Mouse (Mus musculus): ENCODE data around the gene Rplp1. TPM values are rescaled to one million over a fixed set of nuclear protein-coding genes. Genes with fewer than 3 reads are reported as not detected.

Rplp1 gene
- 2,962 and 2,986 TPM in 2 replicates for polyA plus RNA-seq (2012; ENCODE audit: insufficient read depth, insufficient read length, missing spikeins)

DNA sequence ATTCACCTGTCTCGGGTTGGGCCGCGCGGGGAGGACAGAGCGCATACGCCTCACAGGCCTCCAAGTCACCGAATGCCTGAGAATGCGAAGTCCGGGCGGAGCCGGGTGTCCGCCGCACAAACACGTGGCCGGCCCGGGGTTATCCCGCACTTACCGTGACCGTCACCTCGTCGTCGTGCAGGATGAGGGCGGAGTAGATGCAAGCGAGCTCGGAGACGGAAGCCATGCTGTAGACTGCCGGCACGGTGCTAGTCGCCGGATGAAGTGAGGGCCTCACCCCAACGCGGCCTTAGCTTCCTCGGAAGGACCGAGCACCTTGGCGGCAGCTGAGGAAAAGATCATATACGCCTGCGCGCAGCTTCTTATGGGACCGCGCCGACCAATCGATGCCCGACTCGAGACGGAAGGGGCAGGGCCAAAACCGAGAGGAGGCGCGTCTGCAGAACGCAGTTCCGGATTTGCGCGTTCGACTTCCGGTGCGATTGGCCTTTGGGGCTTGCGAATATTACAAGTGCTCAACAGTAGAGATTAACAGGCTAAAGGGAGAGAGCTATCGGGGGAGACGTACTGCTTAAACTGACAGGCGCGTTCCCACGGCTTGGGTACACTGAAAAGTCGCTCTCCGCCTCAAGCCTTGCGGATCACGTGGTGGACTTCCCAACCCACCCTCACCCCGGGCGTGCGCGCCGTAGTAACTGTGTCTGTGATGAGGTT lies at the start of gene Rplp1:
Rplp1 (minus strand) TSS at position 340 of the 714 bp plus-strand sequence.
- TF ChIP-seq CTCF (IDR thresholded peaks at IDR 0.05; ENCODE audit: low read depth, low read length): no peak
- TF ChIP-seq POLR2A (IDR thresholded peaks at IDR 0.05; ENCODE audit: borderline replicate concordance, low read depth, low read length): 0 out of 2 replicates have a peak, but pooled peaks have one; percentile 41
- Histone ChIP-seq H3K4me3 (ENCODE audit: insufficient read depth, low read length) (peak within 1 kb of the TSS; percentile 96), H3K4me1 (ENCODE audit: control insufficient read depth, insufficient read depth, low read length) (peaks cover 2% of the 10 kb centered on the region), H3K27ac (ENCODE audit: insufficient read depth, low read depth, low read length) (peak within 1 kb of the TSS; percentile 95)

DNA sequence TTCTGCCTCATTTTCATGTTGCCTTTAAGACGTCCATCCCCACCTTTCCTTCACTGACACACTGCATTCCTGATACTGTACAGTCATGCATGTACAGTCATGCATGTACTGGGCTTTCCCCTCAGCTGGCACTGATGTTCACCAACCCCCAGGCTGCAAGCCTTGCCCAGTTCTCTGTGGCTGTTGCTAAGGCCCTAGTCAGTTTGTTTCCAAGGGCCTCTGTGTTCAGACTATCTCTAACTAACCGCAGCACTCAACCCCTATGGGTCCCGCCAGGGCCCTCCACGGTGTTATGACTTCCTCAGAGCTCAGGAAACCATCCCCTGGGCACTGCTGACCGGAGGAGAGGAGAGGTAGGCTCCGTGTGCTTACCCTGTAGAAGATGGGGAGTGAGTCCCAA lies 49.0 kb upstream of the Rplp1 start:
- Histone ChIP-seq H3K27ac (ENCODE audit: insufficient read depth, low read depth, low read length) (no peak overlapping the region), H3K4me1 (ENCODE audit: control insufficient read depth, insufficient read depth, low read length) (peaks cover 62% of the 10 kb centered on the region), H3K4me3 (ENCODE audit: insufficient read depth, low read length) (no peak overlapping the region)
- TF ChIP-seq POLR2A (IDR thresholded peaks at IDR 0.05; ENCODE audit: borderline replicate concordance, low read depth, low read length) (no peak), CTCF (IDR thresholded peaks at IDR 0.05; ENCODE audit: low read depth, low read length) (no peak)

DNA sequence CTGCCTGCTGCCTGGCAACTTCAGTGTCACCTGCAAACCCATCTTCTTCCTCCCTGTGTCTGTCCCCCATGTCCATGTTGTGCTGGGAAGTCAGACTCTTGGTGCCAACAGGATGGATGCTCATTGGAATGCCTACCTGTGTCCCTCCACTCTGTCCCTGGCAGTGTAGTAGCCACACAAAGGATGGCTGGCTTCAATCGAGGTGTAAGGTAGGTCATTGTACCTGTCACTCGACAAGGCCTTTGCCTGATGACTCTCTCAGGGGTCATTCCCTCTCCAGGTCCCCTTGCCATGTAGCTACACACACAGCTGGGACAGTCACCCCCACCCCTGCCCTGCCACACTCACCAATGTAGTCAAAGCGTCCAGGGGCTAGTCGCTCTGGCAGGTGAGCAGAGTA lies 46.8 kb upstream of the Rplp1 start:
- Histone ChIP-seq H3K27ac (ENCODE audit: insufficient read depth, low read depth, low read length) (peak overlapping the region; percentile 17), H3K4me3 (ENCODE audit: insufficient read depth, low read length) (no peak overlapping the region), H3K4me1 (ENCODE audit: control insufficient read depth, insufficient read depth, low read length) (peaks cover 47% of the 10 kb centered on the region)
- no peak for TF ChIP-seq CTCF (IDR thresholded peaks at IDR 0.05; ENCODE audit: low read depth, low read length)
- TF ChIP-seq POLR2A (IDR thresholded peaks at IDR 0.05; ENCODE audit: borderline replicate concordance, low read depth, low read length): no peak

DNA sequence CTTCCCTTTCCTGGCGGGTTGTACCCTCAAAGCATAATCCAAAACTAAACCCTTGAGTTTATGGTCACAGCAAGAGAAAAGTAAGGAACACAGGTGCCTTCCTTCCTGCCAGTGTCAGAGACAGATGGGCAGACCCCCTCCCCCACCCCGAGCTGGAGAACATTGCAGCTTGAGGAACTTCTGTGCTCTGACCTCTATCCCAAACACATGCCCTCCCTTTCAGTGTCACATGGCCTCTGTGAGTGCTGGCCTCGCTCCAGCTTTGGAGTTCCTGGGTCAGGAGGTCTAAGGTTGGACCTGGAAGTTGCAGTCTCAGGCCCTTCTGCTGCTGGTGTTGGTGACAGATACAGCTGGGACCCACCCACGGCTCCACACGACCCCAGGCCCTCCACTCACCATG lies 46.4 kb upstream of the Rplp1 start:
- Histone ChIP-seq H3K27ac (ENCODE audit: insufficient read depth, low read depth, low read length) (peak overlapping the region; percentile 53), H3K4me3 (ENCODE audit: insufficient read depth, low read length) (no peak overlapping the region), H3K4me1 (ENCODE audit: control insufficient read depth, insufficient read depth, low read length) (peaks cover 43% of the 10 kb centered on the region)
- TF ChIP-seq POLR2A (IDR thresholded peaks at IDR 0.05; ENCODE audit: borderline replicate concordance, low read depth, low read length) (no peak), CTCF (IDR thresholded peaks at IDR 0.05; ENCODE audit: low read depth, low read length) (no peak)

DNA sequence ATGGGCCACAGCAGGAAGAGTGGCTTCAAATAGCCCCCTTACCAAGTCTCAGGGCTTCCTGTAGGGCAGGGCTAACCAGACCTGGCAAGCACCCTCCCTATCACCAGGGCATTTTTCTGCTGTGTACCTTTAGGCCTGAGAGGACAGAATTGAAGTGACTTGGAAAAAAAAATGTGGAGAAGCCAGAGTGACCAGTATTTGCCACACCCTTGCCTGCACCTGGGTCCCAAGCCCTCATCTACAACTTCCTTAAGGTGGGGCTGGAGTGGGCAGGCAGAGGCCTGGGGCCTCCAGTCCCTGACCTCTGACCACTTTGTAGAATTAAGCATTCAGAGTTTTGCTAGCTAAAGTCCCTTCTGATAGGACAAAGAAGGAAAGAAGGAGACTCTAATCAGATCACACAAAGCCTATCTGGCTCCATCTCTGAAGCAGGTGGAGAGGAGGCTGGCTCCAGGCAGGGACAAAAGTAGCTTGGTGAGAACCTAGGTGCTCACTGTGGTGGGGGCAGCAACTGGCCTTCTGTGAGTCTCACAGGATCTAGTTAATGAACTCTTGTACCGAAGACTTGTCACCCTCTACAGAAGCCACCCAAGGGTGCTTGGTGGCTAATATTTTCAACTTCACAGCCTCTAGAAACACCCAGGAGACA lies 45.7 kb upstream of the Rplp1 start:
- no peak for TF ChIP-seq CTCF (IDR thresholded peaks at IDR 0.05; ENCODE audit: low read depth, low read length)
- TF ChIP-seq POLR2A (IDR thresholded peaks at IDR 0.05; ENCODE audit: borderline replicate concordance, low read depth, low read length): no peak
- no peak overlapping the region for H3K4me3 ChIP-seq (ENCODE audit: insufficient read depth, low read length)
- peaks cover 41% of the 10 kb centered on the region for H3K4me1 ChIP-seq (ENCODE audit: control insufficient read depth, insufficient read depth, low read length)
- peak overlapping the region; percentile 53 for H3K27ac ChIP-seq (ENCODE audit: insufficient read depth, low read depth, low read length)

DNA sequence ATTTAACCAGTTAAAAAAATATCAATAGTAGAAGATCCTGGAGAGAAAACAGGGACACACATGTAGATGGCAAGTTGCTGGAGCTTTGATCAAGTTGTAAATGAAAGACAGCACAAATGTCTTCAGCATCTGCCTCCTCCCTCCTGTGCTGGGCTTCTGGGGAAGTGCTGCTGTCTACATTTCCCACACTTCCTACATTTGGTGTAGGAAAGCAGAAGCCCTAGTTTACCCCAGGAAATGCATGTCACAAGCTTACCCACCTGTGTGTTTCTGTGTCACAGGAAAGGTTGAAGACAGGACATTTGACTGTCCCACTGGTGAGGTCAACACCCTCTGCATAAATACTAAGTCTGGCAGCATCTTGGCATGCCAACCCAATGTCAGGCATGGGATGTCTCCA lies 40.4 kb upstream of the Rplp1 start:
- Histone ChIP-seq H3K4me1 (ENCODE audit: control insufficient read depth, insufficient read depth, low read length) (peaks cover 12% of the 10 kb centered on the region), H3K4me3 (ENCODE audit: insufficient read depth, low read length) (no peak overlapping the region), H3K27ac (ENCODE audit: insufficient read depth, low read depth, low read length) (no peak overlapping the region)
- no peak for TF ChIP-seq CTCF (IDR thresholded peaks at IDR 0.05; ENCODE audit: low read depth, low read length)
- no peak for TF ChIP-seq POLR2A (IDR thresholded peaks at IDR 0.05; ENCODE audit: borderline replicate concordance, low read depth, low read length)

DNA sequence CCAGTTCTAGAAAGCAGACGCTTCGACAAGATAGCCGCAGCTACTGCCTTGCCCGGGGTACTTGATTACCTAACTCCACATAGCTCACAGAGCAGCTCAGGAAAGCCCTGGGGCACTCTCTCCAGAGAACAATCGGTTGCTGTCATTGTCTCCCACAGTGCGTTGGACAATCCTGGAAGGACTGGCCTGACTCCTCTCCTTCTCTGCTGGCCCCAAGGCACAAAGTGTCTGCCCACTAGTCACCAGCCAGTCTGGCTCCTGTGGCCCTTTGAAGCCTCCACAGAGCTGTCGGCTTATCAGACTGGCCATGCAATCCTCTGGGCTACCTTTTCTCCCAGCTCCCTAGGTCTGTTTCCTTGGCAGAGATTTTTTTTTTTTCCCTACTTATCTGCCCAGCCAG lies 37.9 kb upstream of the Rplp1 start:
- TF ChIP-seq POLR2A (IDR thresholded peaks at IDR 0.05; ENCODE audit: borderline replicate concordance, low read depth, low read length): no peak
- no peak for TF ChIP-seq CTCF (IDR thresholded peaks at IDR 0.05; ENCODE audit: low read depth, low read length)
- Histone ChIP-seq H3K4me3 (ENCODE audit: insufficient read depth, low read length) (no peak overlapping the region), H3K4me1 (ENCODE audit: control insufficient read depth, insufficient read depth, low read length) (peaks cover 17% of the 10 kb centered on the region), H3K27ac (ENCODE audit: insufficient read depth, low read depth, low read length) (no peak overlapping the region)

DNA sequence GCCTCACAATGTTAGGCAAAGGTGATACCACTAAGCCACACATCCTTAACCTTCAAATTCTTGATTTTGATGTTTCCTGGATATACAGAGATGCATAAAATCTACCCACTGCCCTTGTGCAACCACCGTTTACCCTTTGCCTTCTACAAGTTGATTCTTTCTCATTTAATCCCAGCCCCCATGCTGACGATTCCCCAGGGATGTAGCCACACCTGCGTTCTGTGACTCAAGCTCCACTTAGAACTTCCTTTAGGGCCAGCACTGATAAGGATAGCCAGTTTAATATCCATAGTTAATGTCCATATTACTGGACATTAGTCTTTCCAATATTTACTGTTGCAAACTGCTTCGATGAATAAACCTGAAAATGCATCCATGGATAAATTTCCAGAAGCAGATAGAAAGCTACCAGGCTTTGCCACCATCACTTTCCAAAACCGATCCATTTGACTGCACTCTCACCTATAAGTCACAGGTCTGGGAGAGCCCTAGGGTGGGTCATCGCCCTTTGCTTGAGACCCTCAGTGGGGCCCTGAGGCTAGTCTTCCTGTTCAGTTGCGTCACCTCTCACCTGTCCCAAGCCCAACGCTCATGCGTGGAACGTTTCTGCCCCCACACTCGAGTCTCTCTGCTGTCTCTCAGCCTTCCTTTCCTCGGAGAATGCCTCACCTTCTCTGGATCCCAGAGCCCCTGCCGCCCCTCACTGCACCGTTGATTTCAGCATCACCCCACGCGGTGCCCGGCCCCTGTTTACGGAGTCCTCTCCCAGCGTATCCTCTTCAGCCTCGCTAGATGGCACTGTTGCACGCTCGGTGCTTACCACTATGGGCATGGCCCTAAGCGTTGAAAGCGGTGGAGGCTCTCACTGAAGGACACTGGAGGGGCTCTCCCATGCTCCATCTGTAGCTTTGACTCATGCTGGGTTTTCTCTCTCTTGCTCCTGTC lies 33.3 kb upstream of the Rplp1 start:
- peaks cover 19% of the 10 kb centered on the region for H3K4me1 ChIP-seq (ENCODE audit: control insufficient read depth, insufficient read depth, low read length)
- TF ChIP-seq POLR2A (IDR thresholded peaks at IDR 0.05; ENCODE audit: borderline replicate concordance, low read depth, low read length) (no peak), CTCF (IDR thresholded peaks at IDR 0.05; ENCODE audit: low read depth, low read length) (peak; percentile 52)
- H3K4me3 ChIP-seq (ENCODE audit: insufficient read depth, low read length): peak overlapping the region; percentile 49
- H3K27ac ChIP-seq (ENCODE audit: insufficient read depth, low read depth, low read length): peak overlapping the region; percentile 28

DNA sequence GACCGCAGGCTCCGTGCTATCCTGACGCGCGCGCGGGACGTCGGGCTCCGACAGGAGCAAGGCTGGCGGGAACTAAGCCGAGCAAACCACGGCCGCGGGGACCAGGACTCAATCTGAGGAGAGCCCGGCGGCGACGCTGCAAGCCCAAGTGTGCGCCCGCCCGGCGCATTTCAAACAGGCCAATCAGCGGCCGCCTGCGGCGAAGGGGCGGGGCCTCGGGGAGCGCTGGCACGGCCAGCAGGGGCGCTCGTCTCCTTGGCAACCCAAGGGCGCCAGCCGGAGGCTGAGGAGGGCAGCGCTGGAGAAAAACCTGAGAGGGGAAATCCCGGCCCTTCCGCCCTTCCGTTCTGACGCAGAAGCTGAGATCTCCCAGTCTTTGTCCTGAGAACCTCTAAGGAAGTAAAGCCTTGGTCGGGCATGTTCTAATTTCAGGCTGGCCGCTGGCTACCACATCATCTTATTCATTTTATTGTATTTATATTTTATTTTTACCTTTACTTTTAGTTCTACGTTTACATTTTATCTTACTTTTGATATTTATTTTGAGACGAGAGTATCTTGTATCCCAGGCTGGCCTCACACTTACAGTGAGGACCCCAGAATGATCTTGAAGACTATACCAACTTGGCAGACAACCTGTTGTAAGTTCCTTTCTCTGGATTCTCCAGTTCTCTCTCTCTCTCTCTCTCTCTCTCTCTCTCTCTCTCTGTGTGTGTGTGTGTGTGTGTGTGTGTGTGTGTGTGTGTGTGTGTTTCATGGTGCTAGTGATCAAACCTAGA lies 32.5 kb upstream of the Rplp1 start, which contains the start of gene Kif23:
Kif23 (minus strand) TSS at position 152 of the 779 bp plus-strand sequence.
- peak within 1 kb of the TSS; percentile 53 for H3K27ac ChIP-seq (ENCODE audit: insufficient read depth, low read depth, low read length)
- H3K4me3 ChIP-seq (ENCODE audit: insufficient read depth, low read length): peak within 1 kb of the TSS; percentile 76
- TF ChIP-seq CTCF (IDR thresholded peaks at IDR 0.05; ENCODE audit: low read depth, low read length) (no peak), POLR2A (IDR thresholded peaks at IDR 0.05; ENCODE audit: borderline replicate concordance, low read depth, low read length) (no peak)
- peaks cover 21% of the 10 kb centered on the region for H3K4me1 ChIP-seq (ENCODE audit: control insufficient read depth, insufficient read depth, low read length)
